ENCODE assay signal across 21 mouse cellular contexts in the genomic region with DNA sequence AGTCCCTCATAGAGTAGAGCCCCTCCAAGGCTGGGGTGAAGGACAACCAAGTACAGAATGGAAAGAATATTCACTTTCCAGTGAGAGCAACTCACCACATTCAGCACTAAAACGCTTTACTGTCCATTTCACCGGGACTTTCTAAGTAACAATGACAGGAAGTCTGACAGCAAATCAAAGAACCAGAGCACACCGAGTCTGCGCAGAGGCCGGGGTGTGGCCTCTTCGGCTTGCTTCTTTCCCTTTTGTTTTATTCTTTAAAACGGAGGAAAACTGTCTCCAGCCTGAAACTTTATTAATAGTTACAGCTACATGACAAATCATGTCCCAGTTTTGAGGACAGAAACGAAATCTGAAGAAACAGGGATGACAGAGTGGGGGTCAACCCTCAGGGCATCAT.
A peak's percentile ranks its signal among the peaks of the same experiment; 100 is the strongest.
DNase-seq lines count a peak whose midpoint lies in the region; TF ChIP-seq lines count a peak whose summit lies in the region.
"Had no signal": no experiment of that assay in that cellular context is flagged by ENCODE, and none has a peak within 500 bp of the region (broad histone marks: within the 10 kb centered on the region; RNA-seq: fewer than 3 reads in every experiment).

No protein-coding gene starts in this region.

- H3K27ac ChIP-seq in left cerebral cortex, adult 2 months, result peak overlapping the region; percentile 38; the same call in 1 of the 2 replicates
- H3K27ac ChIP-seq: embryonic facial prominence, embryonic 15.5 days; heart, embryonic 10.5 days; hindbrain, embryonic 10.5 days; hindbrain, postnatal 0 days; limb, embryonic 12.5 days; liver, embryonic 12.5 days; lung, embryonic 15.5 days had no signal

- intact Hi-C loops in heart, postnatal 36 days (cut with DNase I), result no loop called here
- intact Hi-C loops in left cerebral cortex, adult 2 months (cut with DNase I), result no loop called here
- intact Hi-C loops in left cerebral cortex, postnatal 36 days (cut with DNase I), result no loop called here

- no peak for TF ChIP-seq CTCF in left cerebral cortex, adult 2 months (IDR thresholded peaks at IDR 0.05)

- H3K4me3 ChIP-seq in left cerebral cortex, adult 2 months, result no peak overlapping the region
- H3K4me3 ChIP-seq: embryonic facial prominence, embryonic 15.5 days; heart, embryonic 10.5 days; hindbrain, embryonic 10.5 days; limb, embryonic 12.5 days; liver, embryonic 12.5 days; lung, embryonic 15.5 days had no signal

- peak; percentile 23 to 37 for DNase-seq in heart, adult 9 months (ENCODE audit: low spot score in 2 of 2)
- DNase-seq in heart, postnatal 36 days, result no peak
- DNase-seq in left cerebral cortex, adult 2 months (ENCODE audit: extremely low spot score in 1 of 2, low spot score in 2 of 2), result no peak
- DNase-seq in left cerebral cortex, postnatal 36 days (ENCODE audit: low spot score in 2 of 2), result no peak
- peak; percentile 14 for DNase-seq in kidney, postnatal 10 days
- DNase-seq in lung, postnatal 36 days, result peak; percentile 43
- DNase-seq in adipocyte (ENCODE audit: low spot score), result no peak
- DNase-seq: cerebellum, adult 18-20 months; cerebellum, postnatal 25 days; forebrain, postnatal 0 days; right cerebral cortex, postnatal 14 days; spleen, adult 18-20 months; thymus, adult 18-20 months; thymus, postnatal 4 days had no signal

Comparison
In these comparisons a context has a peak if more than half of its experiments do, and no peak if none do; other contexts are left out.
1. DNase-seq: peak in heart, adult 9 months (2 of 2), kidney, postnatal 10 days (single experiment) and lung, postnatal 36 days (single experiment); none in heart, postnatal 36 days (0 of 2), left cerebral cortex, adult 2 months (0 of 2), left cerebral cortex, postnatal 36 days (0 of 2) and adipocyte (single experiment).